Mouse (Mus musculus): ENCODE measurements around the gene Ehd4. TPM values are rescaled to one million over a fixed set of nuclear protein-coding genes. Genes with fewer than 3 reads are reported as not detected.

The Ehd4 gene
- total and polyA plus RNA-seq, 2 experiments from 2014 or later, result 7.1 to 16.1 TPM

DNA sequence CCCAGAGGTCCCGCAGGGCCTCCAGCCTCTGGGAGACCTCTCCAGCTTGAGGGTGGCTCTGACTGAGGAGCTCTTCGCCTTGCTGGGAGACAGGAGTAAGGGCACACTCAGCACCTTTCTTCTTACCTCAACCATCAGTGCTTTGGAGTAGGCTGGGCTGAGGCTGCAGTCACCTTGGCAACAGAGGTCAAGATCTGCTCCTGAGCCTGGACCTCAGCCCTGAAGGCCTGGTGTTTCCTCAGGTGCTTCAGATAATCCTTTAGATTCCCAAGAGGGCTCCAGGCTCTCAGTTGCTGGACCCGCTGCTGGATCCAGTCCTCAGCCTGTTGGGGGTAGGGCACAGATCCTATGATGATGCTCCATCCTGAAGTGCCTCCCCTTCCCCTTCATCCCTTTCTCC lies 94.9 kb downstream of the Ehd4 start:
- H3K4me2 ChIP-seq (ENCODE audit: low read depth), result no peak overlapping the region
- no peaks in the 10 kb centered on the region for H3K9me3 ChIP-seq (ENCODE audit: low read length)
- H3K4me1 ChIP-seq (ENCODE audit: insufficient read depth), result no peaks in the 10 kb centered on the region
- 95% methylated on average over 3 of the region's 3 CpGs for WGBS
- H3K36me3 ChIP-seq (ENCODE audit: insufficient read depth), result no peaks in the 10 kb centered on the region
- H3K27ac ChIP-seq (ENCODE audit: low read depth, low read length), result no peak overlapping the region
- no peaks in the 10 kb centered on the region for H3K27me3 ChIP-seq (ENCODE audit: insufficient read depth, low read length)
- H3K4me3 ChIP-seq (ENCODE audit: low read depth, low read length), result no peak overlapping the region
- TF ChIP-seq CTCF (IDR thresholded peaks at IDR 0.05; ENCODE audit: low read depth), result no peak
- DNase-seq (no peak), ATAC-seq (no peak)
- H3K9ac ChIP-seq, result no peak overlapping the region

DNA sequence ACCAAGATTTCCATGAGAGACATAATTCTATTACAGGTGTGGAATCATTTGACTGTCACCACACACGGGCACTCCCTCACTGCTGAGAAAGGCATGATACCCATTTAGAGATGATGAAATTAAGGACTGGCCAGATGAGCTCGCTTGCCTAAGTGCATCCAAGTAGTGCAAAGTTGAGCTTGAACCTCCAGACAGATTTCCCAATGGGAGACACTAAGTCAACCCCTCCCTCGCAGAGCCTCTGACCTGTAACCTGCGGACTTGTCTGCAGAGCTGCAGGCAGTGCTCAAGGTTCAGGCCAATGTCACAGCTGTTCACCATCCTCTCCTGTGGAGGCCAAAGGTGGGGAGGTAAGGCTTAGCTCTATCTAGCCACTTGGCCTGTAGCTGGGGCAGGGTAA lies 95.6 kb downstream of the Ehd4 start:
- H3K4me1 ChIP-seq (ENCODE audit: insufficient read depth), result no peaks in the 10 kb centered on the region
- 84% methylated on average over 4 of the region's 4 CpGs for WGBS
- no peak for DNase-seq
- no peaks in the 10 kb centered on the region for H3K36me3 ChIP-seq (ENCODE audit: insufficient read depth)
- no peak overlapping the region for H3K27ac ChIP-seq (ENCODE audit: low read depth, low read length)
- H3K9me3 ChIP-seq (ENCODE audit: low read length), result no peaks in the 10 kb centered on the region
- TF ChIP-seq CTCF (IDR thresholded peaks at IDR 0.05; ENCODE audit: low read depth), result no peak
- ATAC-seq, result no peak
- H3K27me3 ChIP-seq (ENCODE audit: insufficient read depth, low read length), result no peaks in the 10 kb centered on the region
- H3K4me2 ChIP-seq (ENCODE audit: low read depth), result no peak overlapping the region
- no peak overlapping the region for H3K4me3 ChIP-seq (ENCODE audit: low read depth, low read length)
- no peak overlapping the region for H3K9ac ChIP-seq

DNA sequence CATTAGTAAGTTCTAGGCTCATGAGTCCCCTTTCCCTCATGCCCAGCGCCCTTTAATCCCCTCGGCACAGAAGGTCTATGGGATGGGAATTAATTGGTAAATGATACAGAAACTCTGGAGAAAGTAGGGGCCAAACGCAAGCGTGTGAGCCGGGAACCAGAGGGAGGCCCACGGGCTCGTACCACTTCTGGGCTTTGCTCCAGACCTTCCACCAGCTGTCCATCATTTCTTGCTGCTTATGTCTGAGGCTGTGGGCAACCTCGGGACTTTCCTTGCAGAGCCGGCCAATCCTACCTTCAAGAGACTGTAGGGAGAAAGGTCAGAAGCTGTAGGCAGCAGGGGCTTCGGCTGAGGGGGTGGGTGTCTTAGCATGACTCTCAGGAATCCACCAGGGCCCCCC lies 98.5 kb downstream of the Ehd4 start:
- Histone ChIP-seq H3K9me3 (ENCODE audit: low read length) (no peaks in the 10 kb centered on the region), H3K9ac (no peak overlapping the region), H3K4me3 (ENCODE audit: low read depth, low read length) (no peak overlapping the region), H3K27ac (ENCODE audit: low read depth, low read length) (no peak overlapping the region), H3K4me1 (ENCODE audit: insufficient read depth) (no peaks in the 10 kb centered on the region), H3K4me2 (ENCODE audit: low read depth) (no peak overlapping the region), H3K27me3 (ENCODE audit: insufficient read depth, low read length) (no peaks in the 10 kb centered on the region), H3K36me3 (ENCODE audit: insufficient read depth) (no peaks in the 10 kb centered on the region)
- DNase-seq (no peak), ATAC-seq (no peak)
- TF ChIP-seq CTCF (IDR thresholded peaks at IDR 0.05; ENCODE audit: low read depth), result no peak
- WGBS, result 70% methylated on average over 10 of the region's 10 CpGs

- 87% methylated on average over 12 of the region's 12 CpGs for WGBS
- no peak overlapping the region for H3K4me2 ChIP-seq (ENCODE audit: low read depth)
- TF ChIP-seq CTCF (IDR thresholded peaks at IDR 0.05; ENCODE audit: low read depth), result no peak
- no peaks in the 10 kb centered on the region for H3K36me3 ChIP-seq (ENCODE audit: insufficient read depth)
- H3K4me3 ChIP-seq (ENCODE audit: low read depth, low read length), result no peak overlapping the region
- ATAC-seq, result no peak
- no peaks in the 10 kb centered on the region for H3K4me1 ChIP-seq (ENCODE audit: insufficient read depth)
- no peak overlapping the region for H3K27ac ChIP-seq (ENCODE audit: low read depth, low read length)
- no peaks in the 10 kb centered on the region for H3K9me3 ChIP-seq (ENCODE audit: low read length)
- H3K9ac ChIP-seq, result no peak overlapping the region
- no peaks in the 10 kb centered on the region for H3K27me3 ChIP-seq (ENCODE audit: insufficient read depth, low read length)
- DNase-seq, result no peak
Measured at GRCm38 (mm10) chr2:120054771-120055552, 99.4 kb downstream of the Ehd4 start.

- Histone ChIP-seq H3K27me3 (ENCODE audit: insufficient read depth, low read length) (no peaks in the 10 kb centered on the region), H3K36me3 (ENCODE audit: insufficient read depth) (no peaks in the 10 kb centered on the region), H3K27ac (ENCODE audit: low read depth, low read length) (no peak overlapping the region), H3K4me3 (ENCODE audit: low read depth, low read length) (no peak overlapping the region), H3K9me3 (ENCODE audit: low read length) (no peaks in the 10 kb centered on the region), H3K4me2 (ENCODE audit: low read depth) (no peak overlapping the region), H3K4me1 (ENCODE audit: insufficient read depth) (no peaks in the 10 kb centered on the region), H3K9ac (no peak overlapping the region)
- TF ChIP-seq CTCF (IDR thresholded peaks at IDR 0.05; ENCODE audit: low read depth), result no peak
- no peak for DNase-seq
- no peak for ATAC-seq
- WGBS, result 66% methylated on average over 6 of the region's 6 CpGs
Measured at GRCm38 (mm10) chr2:120051405-120051804, 103.0 kb downstream of the Ehd4 start.

- Histone ChIP-seq H3K27me3 (ENCODE audit: insufficient read depth, low read length) (no peaks in the 10 kb centered on the region), H3K4me2 (ENCODE audit: low read depth) (no peak overlapping the region), H3K4me1 (ENCODE audit: insufficient read depth) (no peaks in the 10 kb centered on the region), H3K9ac (no peak overlapping the region), H3K4me3 (ENCODE audit: low read depth, low read length) (no peak overlapping the region), H3K36me3 (ENCODE audit: insufficient read depth) (no peaks in the 10 kb centered on the region), H3K27ac (ENCODE audit: low read depth, low read length) (no peak overlapping the region), H3K9me3 (ENCODE audit: low read length) (no peaks in the 10 kb centered on the region)
- DNase-seq (no peak), ATAC-seq (0 out of 2 replicates have a peak, but pooled peaks have one; percentile 40)
- WGBS, result 64% methylated on average over 10 of the region's 10 CpGs
- peak; percentile 62 for TF ChIP-seq CTCF (IDR thresholded peaks at IDR 0.05; ENCODE audit: low read depth)
Measured at GRCm38 (mm10) chr2:120049632-120050274, 104.7 kb downstream of the Ehd4 start.

DNA sequence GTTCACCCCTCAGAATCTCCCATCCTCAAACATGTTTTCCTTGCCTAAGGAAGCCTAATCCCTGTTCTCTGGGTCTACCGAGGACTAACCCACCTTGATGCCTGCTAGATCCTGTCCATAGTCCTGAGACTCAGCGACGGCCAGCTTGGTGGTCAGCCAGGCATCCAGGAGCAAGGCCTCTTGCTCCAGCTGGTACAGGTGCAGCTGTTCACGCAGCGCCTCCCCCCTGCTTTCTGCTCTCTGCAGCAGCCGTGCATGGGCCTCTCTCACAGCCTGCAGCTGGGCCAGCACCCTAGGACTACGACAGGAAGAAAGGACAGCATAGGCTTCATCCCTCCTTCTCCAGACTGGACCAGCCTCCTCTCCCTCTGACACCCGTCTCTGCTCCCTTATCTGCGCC lies 106.2 kb downstream of the Ehd4 start:
- H3K9ac ChIP-seq, result no peak overlapping the region
- no peaks in the 10 kb centered on the region for H3K4me1 ChIP-seq (ENCODE audit: insufficient read depth)
- H3K4me2 ChIP-seq (ENCODE audit: low read depth), result no peak overlapping the region
- no peaks in the 10 kb centered on the region for H3K36me3 ChIP-seq (ENCODE audit: insufficient read depth)
- H3K27me3 ChIP-seq (ENCODE audit: insufficient read depth, low read length), result no peaks in the 10 kb centered on the region
- no peaks in the 10 kb centered on the region for H3K9me3 ChIP-seq (ENCODE audit: low read length)
- ATAC-seq (no peak), DNase-seq (no peak)
- WGBS, result 81% methylated on average over 9 of the region's 9 CpGs
- no peak for TF ChIP-seq CTCF (IDR thresholded peaks at IDR 0.05; ENCODE audit: low read depth)
- H3K4me3 ChIP-seq (ENCODE audit: low read depth, low read length), result no peak overlapping the region
- H3K27ac ChIP-seq (ENCODE audit: low read depth, low read length), result no peak overlapping the region
